Mouse (Mus musculus) A20 (cell line): ENCODE measurements around the gene Olfr521.
A peak's percentile ranks its signal among the peaks of the same experiment; 100 is the strongest.
"Not testable (repeated sequence)": the region's sequence is repeated elsewhere in the genome, so short reads cannot be mapped to it uniquely, and the experiment has no call there.

Experiments
- DNase-seq: peaks from one replicate; pipeline ENCODE4 v3.0.0-alpha.2; 2011; ENCODE audit warnings: low read depth, low spot score

Gene Olfr521

GRCm38 (mm10) chr7:99807043-99807442 lies 43.7 kb downstream of the Olfr521 start:
- not testable (repeated sequence) for DNase-seq

- no peak for DNase-seq
Observed at GRCm38 (mm10) chr7:99810814-99811213, 47.5 kb downstream of the Olfr521 start.

- no peak for DNase-seq
Observed at GRCm38 (mm10) chr7:99811661-99812060, 48.4 kb downstream of the Olfr521 start.

GRCm38 (mm10) chr7:99813394-99813793 lies 50.1 kb downstream of the Olfr521 start:
- peak; percentile 65 for DNase-seq

GRCm38 (mm10) chr7:99818181-99818725 lies 54.9 kb downstream of the Olfr521 start:
- DNase-seq = peak; percentile 44
